Mouse (Mus musculus): ENCODE results near the gene Epb41l1. TPM values are rescaled to one million over a fixed set of nuclear protein-coding genes. Genes with fewer than 3 reads are reported as not detected.

The Epb41l1 gene
- polyA plus RNA-seq, 1 experiment from 2014 or later: 0.63 TPM

DNA sequence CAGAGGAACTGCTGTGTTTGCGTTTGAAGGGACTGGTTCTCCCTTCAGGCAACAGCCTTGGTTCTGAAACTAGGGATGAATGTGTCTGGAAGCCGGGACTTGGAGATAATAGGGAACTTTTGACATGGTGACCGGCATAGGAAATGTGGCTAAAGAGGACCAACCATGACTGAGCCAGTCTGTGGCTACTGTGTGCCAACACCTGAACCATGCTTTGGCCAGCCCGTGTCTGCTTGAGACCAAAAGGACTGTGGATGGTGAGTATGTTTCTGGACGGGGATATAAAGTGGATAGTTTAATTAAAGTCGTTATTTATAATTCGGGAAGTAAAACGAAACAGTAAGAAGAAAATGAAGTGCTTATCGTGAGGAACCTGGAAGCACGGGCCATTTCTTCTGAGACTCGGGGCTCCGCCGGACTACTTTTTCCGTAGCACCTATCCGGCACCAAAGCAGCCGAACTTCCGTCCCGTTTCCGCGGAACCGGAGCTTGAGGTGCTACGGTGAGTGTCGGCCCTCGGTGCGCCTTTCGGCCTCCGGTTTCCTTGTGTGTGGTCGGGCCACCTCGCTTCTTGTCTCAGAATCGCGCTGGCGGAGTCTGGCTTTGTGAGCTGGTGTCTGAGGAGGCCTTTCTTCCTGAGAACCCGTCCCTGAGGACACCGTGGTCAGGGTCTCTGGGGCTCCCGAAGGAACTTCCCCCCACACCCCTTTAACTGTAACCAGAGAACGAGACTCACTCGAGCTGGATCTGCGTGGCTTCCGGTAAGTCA, 126.6 kb downstream of the Epb41l1 start, which contains the start of gene Aar2:
Gene Aar2 (plus strand): TSS at position 462 of the 769 bp plus-strand sequence.
- Histone ChIP-seq H3K36me3 (ENCODE audit: control insufficient read depth, insufficient read depth) (peaks cover 12% of the 10 kb centered on the region), H3K9ac (ENCODE audit: low read depth, low read length) (peak within 1 kb of the TSS; percentile 80), H3K27ac (ENCODE audit: low read depth, low read length) (peak within 1 kb of the TSS; percentile 65), H3K27me3 (replicated peaks; ENCODE audit: control insufficient read depth, insufficient read depth, low read length) (no peaks in the 10 kb centered on the region), H3K4me3 (ENCODE audit: low read depth, low read length) (peak within 1 kb of the TSS; percentile 76), H3K9me3 (ENCODE audit: control insufficient read depth) (no peaks in the 10 kb centered on the region), H3K4me1 (replicated peaks; ENCODE audit: control insufficient read depth, insufficient read depth, low read length) (0 out of 2 replicates have a peak, but pooled peaks cover 6% of the 10 kb centered on the region), H3K4me2 (replicated peaks; ENCODE audit: low read depth) (peak within 1 kb of the TSS; percentile 68)
- WGBS: 5% methylated on average over 39 of the region's 39 CpGs
- peak; percentile 81 for ATAC-seq
- no peak for TF ChIP-seq CTCF (IDR thresholded peaks at IDR 0.05; ENCODE audit: low read depth)

GRCm38 (mm10) chr2:156552421-156552820, 131.7 kb downstream of the Epb41l1 start:
- WGBS: 92% methylated on average over 4 of the region's 4 CpGs
- TF ChIP-seq CTCF (IDR thresholded peaks at IDR 0.05; ENCODE audit: low read depth): no peak
- no peaks in the 10 kb centered on the region for H3K27me3 ChIP-seq (replicated peaks; ENCODE audit: control insufficient read depth, insufficient read depth, low read length)
- H3K9me3 ChIP-seq (ENCODE audit: control insufficient read depth): no peaks in the 10 kb centered on the region
- H3K27ac ChIP-seq (ENCODE audit: low read depth, low read length): no peak overlapping the region
- no peak overlapping the region for H3K9ac ChIP-seq (ENCODE audit: low read depth, low read length)
- no peak overlapping the region for H3K4me3 ChIP-seq (ENCODE audit: low read depth, low read length)
- H3K36me3 ChIP-seq (ENCODE audit: control insufficient read depth, insufficient read depth): peaks cover 45% of the 10 kb centered on the region
- H3K4me2 ChIP-seq (replicated peaks; ENCODE audit: low read depth): no peak overlapping the region
- H3K4me1 ChIP-seq (replicated peaks; ENCODE audit: control insufficient read depth, insufficient read depth, low read length): 0 out of 2 replicates have a peak, but pooled peaks cover 3% of the 10 kb centered on the region
- no peak for ATAC-seq

DNA sequence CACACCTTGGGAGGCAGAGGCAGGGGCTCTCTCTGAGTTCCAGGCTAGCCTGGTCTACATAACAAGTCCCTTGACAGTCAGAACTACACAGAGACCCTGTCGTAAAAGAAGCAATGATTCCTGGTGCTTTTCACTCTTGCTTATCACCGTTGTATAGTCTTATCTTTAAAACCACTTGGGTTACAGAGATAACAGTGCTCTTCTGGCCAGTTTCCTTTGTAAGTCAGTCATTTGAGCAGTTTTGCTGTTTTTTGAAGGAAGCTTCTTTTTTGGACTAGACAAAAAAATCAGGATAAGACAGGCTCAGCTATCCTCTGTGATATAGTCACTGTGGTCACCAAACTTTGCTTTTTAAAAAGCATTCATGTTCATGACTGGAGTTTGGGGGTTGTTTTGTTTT, 141.1 kb downstream of the Epb41l1 start:
- no peak for ATAC-seq
- Histone ChIP-seq H3K27me3 (replicated peaks; ENCODE audit: control insufficient read depth, insufficient read depth, low read length) (no peaks in the 10 kb centered on the region), H3K4me2 (replicated peaks; ENCODE audit: low read depth) (no peak overlapping the region), H3K36me3 (ENCODE audit: control insufficient read depth, insufficient read depth) (peaks cover 45% of the 10 kb centered on the region), H3K4me1 (replicated peaks; ENCODE audit: control insufficient read depth, insufficient read depth, low read length) (no peaks in the 10 kb centered on the region), H3K9ac (ENCODE audit: low read depth, low read length) (no peak overlapping the region), H3K27ac (ENCODE audit: low read depth, low read length) (no peak overlapping the region), H3K4me3 (ENCODE audit: low read depth, low read length) (no peak overlapping the region), H3K9me3 (ENCODE audit: control insufficient read depth) (no peaks in the 10 kb centered on the region)
- no peak for TF ChIP-seq CTCF (IDR thresholded peaks at IDR 0.05; ENCODE audit: low read depth)
- 31% methylated on average over 2 of the region's 2 CpGs for WGBS

- ATAC-seq: no peak
- peaks cover 45% of the 10 kb centered on the region for H3K36me3 ChIP-seq (ENCODE audit: control insufficient read depth, insufficient read depth)
- no peak overlapping the region for H3K27ac ChIP-seq (ENCODE audit: low read depth, low read length)
- no peak for TF ChIP-seq CTCF (IDR thresholded peaks at IDR 0.05; ENCODE audit: low read depth)
- H3K4me1 ChIP-seq (replicated peaks; ENCODE audit: control insufficient read depth, insufficient read depth, low read length): no peaks in the 10 kb centered on the region
- H3K4me3 ChIP-seq (ENCODE audit: low read depth, low read length): no peak overlapping the region
- H3K9me3 ChIP-seq (ENCODE audit: control insufficient read depth): no peaks in the 10 kb centered on the region
- H3K4me2 ChIP-seq (replicated peaks; ENCODE audit: low read depth): no peak overlapping the region
- H3K27me3 ChIP-seq (replicated peaks; ENCODE audit: control insufficient read depth, insufficient read depth, low read length): no peaks in the 10 kb centered on the region
- WGBS: 78% methylated on average over 5 of the region's 5 CpGs
- no peak overlapping the region for H3K9ac ChIP-seq (ENCODE audit: low read depth, low read length)
These were observed 142.8 kb downstream of the Epb41l1 start for GRCm38 (mm10) chr2:156563557-156563956.

DNA sequence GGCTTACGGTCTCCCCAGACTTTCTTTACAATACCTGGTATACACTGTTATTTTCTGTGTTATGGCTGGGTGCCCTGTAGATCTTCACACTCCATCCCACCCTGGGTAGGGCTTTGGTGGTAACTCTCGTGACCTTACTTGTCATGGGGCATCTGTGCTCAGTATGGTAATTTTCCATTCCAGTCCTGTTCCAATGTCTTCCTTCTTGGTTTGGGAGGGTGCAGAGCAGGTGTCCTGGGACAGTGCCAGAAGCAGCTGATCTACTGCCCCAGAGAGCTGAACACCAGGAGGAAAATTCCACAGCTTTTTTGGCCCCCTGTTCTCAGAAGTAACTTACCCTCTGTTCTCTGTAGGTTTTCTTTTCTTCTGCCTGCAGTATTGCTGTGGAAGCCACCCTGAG, 145.8 kb downstream of the Epb41l1 start:
- Histone ChIP-seq H3K4me1 (replicated peaks; ENCODE audit: control insufficient read depth, insufficient read depth, low read length) (no peaks in the 10 kb centered on the region), H3K36me3 (ENCODE audit: control insufficient read depth, insufficient read depth) (peaks cover 43% of the 10 kb centered on the region), H3K4me3 (ENCODE audit: low read depth, low read length) (no peak overlapping the region), H3K9ac (ENCODE audit: low read depth, low read length) (no peak overlapping the region), H3K9me3 (ENCODE audit: control insufficient read depth) (no peaks in the 10 kb centered on the region), H3K27ac (ENCODE audit: low read depth, low read length) (no peak overlapping the region), H3K4me2 (replicated peaks; ENCODE audit: low read depth) (no peak overlapping the region), H3K27me3 (replicated peaks; ENCODE audit: control insufficient read depth, insufficient read depth, low read length) (no peaks in the 10 kb centered on the region)
- TF ChIP-seq CTCF (IDR thresholded peaks at IDR 0.05; ENCODE audit: low read depth): no peak
- 85% methylated on average over 2 of the region's 2 CpGs for WGBS
- no peak for ATAC-seq

DNA sequence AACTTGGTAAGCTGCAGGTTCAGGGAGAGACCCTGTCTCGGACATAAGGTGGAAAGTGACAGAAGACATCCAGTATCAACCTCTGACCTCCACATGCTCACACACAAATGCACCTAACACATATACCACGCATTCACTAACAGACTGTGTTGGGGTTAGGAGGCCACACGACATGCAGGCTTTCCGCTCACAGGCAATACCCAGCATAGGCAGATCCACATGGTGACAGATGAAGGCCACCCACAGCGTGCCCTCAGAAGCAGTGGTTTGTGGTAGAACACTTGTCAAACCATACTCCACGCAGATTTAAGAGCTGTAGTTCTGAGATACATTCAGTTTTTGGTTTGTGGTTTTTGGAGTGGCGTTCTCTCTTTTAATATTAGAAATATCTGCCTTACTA, 147.9 kb downstream of the Epb41l1 start:
- no peaks in the 10 kb centered on the region for H3K4me1 ChIP-seq (replicated peaks; ENCODE audit: control insufficient read depth, insufficient read depth, low read length)
- ATAC-seq: no peak
- H3K36me3 ChIP-seq (ENCODE audit: control insufficient read depth, insufficient read depth): peaks cover 43% of the 10 kb centered on the region
- H3K9ac ChIP-seq (ENCODE audit: low read depth, low read length): no peak overlapping the region
- TF ChIP-seq CTCF (IDR thresholded peaks at IDR 0.05; ENCODE audit: low read depth): no peak
- 86% methylated on average over 7 of the region's 7 CpGs for WGBS
- no peak overlapping the region for H3K4me3 ChIP-seq (ENCODE audit: low read depth, low read length)
- no peaks in the 10 kb centered on the region for H3K9me3 ChIP-seq (ENCODE audit: control insufficient read depth)
- no peaks in the 10 kb centered on the region for H3K27me3 ChIP-seq (replicated peaks; ENCODE audit: control insufficient read depth, insufficient read depth, low read length)
- H3K27ac ChIP-seq (ENCODE audit: low read depth, low read length): no peak overlapping the region
- no peak overlapping the region for H3K4me2 ChIP-seq (replicated peaks; ENCODE audit: low read depth)

Measured in intestine, postnatal 0 days (tissue).